Mouse (Mus musculus) CH12.LX (cell line): ENCODE results near the gene Nkg7. TPM values are rescaled to one million over a fixed set of nuclear protein-coding genes. Genes with fewer than 3 reads are reported as not detected.

Experiments
- DNase-seq: peaks from one replicate; pipeline ENCODE4 v3.0.0-alpha.2; 2013; ENCODE audit errors: extremely low read depth
- H3K27ac ChIP-seq: 2 replicates; pipeline ENCODE4 v1.5.1; 2012; ENCODE audit warnings: low read depth, mild to moderate bottlenecking, control low read depth, moderate library complexity; ENCODE audit not compliant: insufficient read depth
- H3K27me3 ChIP-seq: replicated peaks from 2 replicates; pipeline ENCODE3; 2012; ENCODE audit warnings: inconsistent platforms
- H3K36me3 ChIP-seq, 2 experiments: replicated peaks in 1 of 2; 2 replicates each; pipeline versions ENCODE3 to v1.6.1; 2012; ENCODE audit warnings: inconsistent platforms in 1 of 2, low read length in 1 of 2, mild to moderate bottlenecking in 1 of 2, mixed read lengths in 1 of 2, moderate library complexity in 1 of 2; ENCODE audit not compliant: control insufficient read depth in 1 of 2, insufficient read depth in 1 of 2
- H3K4me1 ChIP-seq, 2 experiments: 2 replicates each; pipeline ENCODE4 v1.6.1; 2012; ENCODE audit warnings: inconsistent platforms in 1 of 2, moderate library complexity in 1 of 2; ENCODE audit not compliant: insufficient read depth in 2 of 2, control insufficient read depth in 1 of 2
- H3K4me2 ChIP-seq: 2 replicates; pipeline ENCODE4 v1.6.1; 2012; ENCODE audit warnings: low read depth, mild to moderate bottlenecking, control low read depth; ENCODE audit not compliant: poor library complexity, insufficient read depth, severe bottlenecking
- H3K4me3 ChIP-seq, 3 experiments: fragments of 150-350 bp in 1 of 3; sonication (generic) in 1 of 3; replicated peaks in 1 of 3; 2 replicates each; pipeline versions ENCODE3 to v1.5.1; 2011 to 2012; ENCODE audit warnings: low read depth in 2 of 3, low read length in 2 of 3, mild to moderate bottlenecking in 2 of 3, moderate library complexity in 2 of 3, control low read depth in 1 of 3, improper control_type of control experiment in 1 of 3, inconsistent platforms in 1 of 3, mixed read lengths in 1 of 3; ENCODE audit not compliant: poor library complexity in 1 of 3
- H3K79me2 ChIP-seq: replicated peaks from 2 replicates; pipeline ENCODE4 v1.6.1; 2012; ENCODE audit warnings: mild to moderate bottlenecking, moderate library complexity; ENCODE audit not compliant: control insufficient read depth, poor library complexity, insufficient read depth, severe bottlenecking; ENCODE audit errors: extremely low read depth
- H3K9ac ChIP-seq: 2 replicates; pipeline ENCODE4 v1.6.1; 2012; ENCODE audit warnings: low read depth, mild to moderate bottlenecking, control low read depth, moderate library complexity; ENCODE audit not compliant: insufficient read depth
- H3K9me3 ChIP-seq: replicated peaks from 2 replicates; pipeline ENCODE3; 2012; ENCODE audit warnings: low read length, inconsistent platforms, mixed read lengths
- BHLHE40 ChIP-seq: IDR thresholded peaks from 2 replicates; pipeline ENCODE4 v1.6.1; 2011; ENCODE audit warnings: mild to moderate bottlenecking, low read depth, low read length, improper control_type of control experiment
- CHD2 ChIP-seq: IDR thresholded peaks from 2 replicates; pipeline ENCODE4 v1.6.1; 2011; ENCODE audit warnings: low read length, improper control_type of control experiment
- E2F4 ChIP-seq: IDR thresholded peaks from 2 replicates; pipeline ENCODE4 v1.6.1; 2011; ENCODE audit warnings: low read depth, low read length, improper control_type of control experiment; ENCODE audit not compliant: insufficient replicate concordance
- EP300 ChIP-seq: IDR thresholded peaks from 2 replicates; pipeline ENCODE4 v1.6.1; 2011; ENCODE audit warnings: low read length, improper control_type of control experiment
- ETS1 ChIP-seq: conservative IDR thresholded peaks from 2 replicates; pipeline ENCODE4 v1.6.1; 2012; ENCODE audit warnings: low read depth, mild to moderate bottlenecking, inconsistent platforms, low read length, improper control_type of control experiment, moderate library complexity
- GABPA ChIP-seq: IDR thresholded peaks from 2 replicates; pipeline ENCODE4 v1.6.1; 2012; ENCODE audit warnings: low read depth, low read length, improper control_type of control experiment, inconsistent platforms; ENCODE audit not compliant: insufficient replicate concordance
- HCFC1 ChIP-seq: IDR thresholded peaks from 2 replicates; pipeline ENCODE4 v1.6.1; 2012; ENCODE audit warnings: low read depth, mild to moderate bottlenecking, inconsistent platforms, low read length, improper control_type of control experiment
- IRF4 ChIP-seq: IDR thresholded peaks from 2 replicates; pipeline ENCODE4 v1.6.1; 2014; ENCODE audit warnings: low read depth, mild to moderate bottlenecking, inconsistent platforms, low read length, improper control_type of control experiment
- JUN ChIP-seq: IDR thresholded peaks from 2 replicates; pipeline ENCODE4 v1.6.1; 2011; ENCODE audit warnings: low read depth, mild to moderate bottlenecking, low read length, improper control_type of control experiment, moderate library complexity; ENCODE audit not compliant: insufficient read depth
- MAZ ChIP-seq: IDR thresholded peaks from 2 replicates; pipeline ENCODE4 v1.6.1; 2012; ENCODE audit warnings: low read depth, mild to moderate bottlenecking, inconsistent platforms, low read length, improper control_type of control experiment, moderate library complexity
- MEF2A ChIP-seq: IDR thresholded peaks from 2 replicates; pipeline ENCODE4 v1.6.1; 2014; ENCODE audit warnings: low read depth, mild to moderate bottlenecking, inconsistent platforms, low read length, improper control_type of control experiment, borderline replicate concordance
- MYC ChIP-seq: IDR thresholded peaks from 2 replicates; pipeline ENCODE4 v1.6.1; 2011; ENCODE audit warnings: low read depth, mild to moderate bottlenecking, improper control_type of control experiment, low read length
- NELFE ChIP-seq: IDR thresholded peaks from 2 replicates; pipeline ENCODE4 v1.6.1; 2011; ENCODE audit warnings: low read depth, low read length, improper control_type of control experiment
- NRF1 ChIP-seq: IDR thresholded peaks from 2 replicates; pipeline ENCODE4 v1.6.1; 2014; ENCODE audit warnings: low read depth, mild to moderate bottlenecking, inconsistent platforms, low read length, improper control_type of control experiment, moderate library complexity
- PAX5 ChIP-seq: IDR thresholded peaks from 2 replicates; pipeline ENCODE4 v1.6.1; 2012; ENCODE audit warnings: low read length, inconsistent platforms, mixed read lengths
- POLR2A ChIP-seq: IDR thresholded peaks from 2 replicates; pipeline ENCODE4 v1.6.1; 2011; ENCODE audit warnings: low read depth, mild to moderate bottlenecking, improper control_type of control experiment, low read length
- POLR2AphosphoS2 ChIP-seq: IDR thresholded peaks from 2 replicates; pipeline ENCODE4 v1.6.1; 2011; ENCODE audit warnings: low read depth, low read length, improper control_type of control experiment
- RAD21 ChIP-seq: IDR thresholded peaks from 2 replicates; pipeline ENCODE4 v1.6.1; 2011; ENCODE audit warnings: low read depth, mild to moderate bottlenecking, low read length, improper control_type of control experiment, moderate library complexity
- RCOR1 ChIP-seq: conservative IDR thresholded peaks from 2 replicates; pipeline ENCODE4 v1.6.1; 2012; ENCODE audit warnings: low read depth, mild to moderate bottlenecking, inconsistent platforms, low read length, improper control_type of control experiment
- TBP ChIP-seq: conservative IDR thresholded peaks from 2 replicates; pipeline ENCODE4 v1.6.1; 2011; ENCODE audit warnings: low read depth, low read length, improper control_type of control experiment
- TCF12 ChIP-seq: IDR thresholded peaks from 2 replicates; pipeline ENCODE4 v1.6.1; 2014; ENCODE audit warnings: low read depth, mild to moderate bottlenecking, inconsistent platforms, low read length, improper control_type of control experiment
- USF1 ChIP-seq: IDR thresholded peaks from 2 replicates; pipeline ENCODE4 v1.6.1; 2014; ENCODE audit warnings: low read depth, mild to moderate bottlenecking, inconsistent platforms, low read length, improper control_type of control experiment
- ZC3H11A ChIP-seq: IDR thresholded peaks from 2 replicates; pipeline ENCODE4 v1.6.1; 2012; ENCODE audit warnings: low read depth, mild to moderate bottlenecking, inconsistent platforms, low read length, improper control_type of control experiment
- ZMIZ1 ChIP-seq: IDR thresholded peaks from 2 replicates; pipeline ENCODE4 v1.6.1; 2012; ENCODE audit warnings: low read depth, mild to moderate bottlenecking, inconsistent platforms, low read length, improper control_type of control experiment
- ZNF384 ChIP-seq: IDR thresholded peaks from 2 replicates; pipeline ENCODE4 v1.6.1; 2012; ENCODE audit warnings: low read depth, low read length, improper control_type of control experiment, inconsistent platforms
- dilution Hi-C: fragments of 300-500 bp; cut with MboI; formaldehyde crosslinking; loops from 2 replicates; pipeline ENCODE4 v1.14.3; 2020; ENCODE audit warnings: low sequenced_read_pairs; ENCODE audit not compliant: extremely low pct_unique_long_range_greater_than_20kb, extremely low pct_ligation_motif_present
- in situ Hi-C: fragments of 300-500 bp; cut with MboI; formaldehyde crosslinking; loops from 3 replicates; pipeline ENCODE4 v1.14.3; 2019; ENCODE audit warnings: low sequenced_read_pairs, low pct_ligation_motif_present, low pct_unique_long_range_greater_than_20kb, mixed read lengths
- polyA plus RNA-seq: library from polyadenylated mRNA; unstranded; fragments of >175 nt; gene quantifications from 2 replicates; pipeline ENCODE4 v1.2.1, GENCODE M21; 2012; ENCODE audit warnings: low read depth; ENCODE audit not compliant: insufficient read length
- total RNA-seq, 2 experiments: library from RNA; depleted of rRNA; stranded (reverse); fragments of 300-350 nt in 1 of 2; fragments of >200 nt in 1 of 2; gene quantifications; 2 replicates each; pipeline ENCODE4 v1.2.3; 2012 to 2014

Gene Nkg7
- total and polyA plus RNA-seq, 3 experiments = not detected

DNA sequence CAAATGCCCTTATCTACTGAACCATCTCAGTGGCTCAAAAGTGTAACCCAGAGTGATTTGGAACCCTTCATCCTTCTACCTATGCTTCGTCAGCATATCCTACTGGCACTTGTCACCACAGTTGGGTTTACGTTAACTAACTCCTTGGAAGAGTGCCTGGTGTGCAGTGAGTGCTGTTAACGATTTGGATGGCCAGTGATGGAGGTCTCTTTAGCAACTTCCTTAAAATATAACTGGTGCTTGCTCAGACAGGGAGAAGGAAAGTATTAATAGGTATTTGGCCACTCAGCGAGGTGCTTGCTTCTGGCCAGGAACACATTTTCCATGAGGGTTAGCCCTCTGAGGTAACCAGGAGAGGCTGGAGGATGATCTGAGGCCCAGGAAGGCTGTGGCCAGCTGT lies 10.9 kb downstream of the Nkg7 start:
- in situ Hi-C loops = no loop called here
- Histone ChIP-seq H3K79me2 (no peaks in the 10 kb centered on the region; the same call in 1 of the 2 replicates), H3K36me3 (peaks cover 6 to 39% of the 10 kb centered on the region in 2 experiments), H3K27ac (no peak overlapping the region), H3K4me1 (peaks cover 22 to 65% of the 10 kb centered on the region in 2 experiments), H3K27me3 (no peaks in the 10 kb centered on the region), H3K9me3 (no peaks in the 10 kb centered on the region), H3K4me2 (no peak overlapping the region), H3K4me3 (no peak overlapping the region), H3K9ac (no peak overlapping the region)
- DNase-seq = no peak
- dilution Hi-C loops = no loop called here
- TF ChIP-seq RCOR1 (no peak), MAZ (no peak), MYC (no peak), USF1 (no peak), POLR2A (no peak), IRF4 (no peak), ZC3H11A (no peak), ETS1 (no peak), ZMIZ1 (no peak), POLR2AphosphoS2 (no peak), MEF2A (no peak), TBP (no peak)

GRCm38 (mm10) chr7:43448246-43448645 lies 11.4 kb downstream of the Nkg7 start:
- H3K79me2 ChIP-seq = no peaks in the 10 kb centered on the region; the same call in 1 of the 2 replicates
- no peak overlapping the region for H3K4me3 ChIP-seq
- TF ChIP-seq ZNF384 (no peak), JUN (no peak), MEF2A (no peak), BHLHE40 (no peak), TCF12 (no peak), CHD2 (no peak), NRF1 (no peak), HCFC1 (no peak), RAD21 (no peak), PAX5 (no peak), IRF4 (no peak), NELFE (no peak), EP300 (no peak), TBP (no peak), E2F4 (no peak), GABPA (no peak), USF1 (no peak)
- TF ChIP-seq, all 38 proteins: peak for 0
- dilution Hi-C loops (no loop called here), in situ Hi-C loops (no loop called here)
- DNase-seq = no peak
- H3K27ac ChIP-seq = no peak overlapping the region
- H3K9ac ChIP-seq = no peak overlapping the region
- H3K36me3 ChIP-seq = peaks cover 11 to 44% of the 10 kb centered on the region in 2 experiments
- H3K4me2 ChIP-seq = no peak overlapping the region
- H3K9me3 ChIP-seq = no peaks in the 10 kb centered on the region
- no peaks in the 10 kb centered on the region for H3K27me3 ChIP-seq
- peaks cover 20 to 61% of the 10 kb centered on the region in 2 experiments for H3K4me1 ChIP-seq
